Mouse (Mus musculus) gastrocnemius, postnatal 14 days (tissue): ENCODE results near the gene Akap6. TPM values are rescaled to one million over a fixed set of nuclear protein-coding genes. Genes with fewer than 3 reads are reported as not detected.

Experiments
- DNase-seq: peaks from one replicate; pipeline ENCODE4 v3.0.0; 2021; ENCODE audit warnings: mixed read lengths
- intact Hi-C: fragments of 180-260 bp; cut with DNase I; formaldehyde crosslinking; loops from one replicate; pipeline ENCODE4 v1.15.1; 2025; ENCODE audit warnings: low total_unique reads
- total RNA-seq, 2 experiments: library from RNA; stranded (reverse); gene quantifications; 2 replicates each; pipeline ENCODE4 v1.2.3; 2021

The Akap6 gene
- total RNA-seq, 2 experiments from 2014 or later, result 40.3 to 48.2 TPM

- no peak for DNase-seq
- intact Hi-C loops, result loop anchor here (5.0 to 10.0 kb wide), 2 partner anchors 61 to 332 kb away; partner anchors contain the start of gene Arhgap5
These were observed 134.9 kb downstream of the Akap6 start for GRCm38 (mm10) chr12:52834074-52834473.

- intact Hi-C loops, result loop anchor here (5.0 to 10.0 kb wide), 2 partner anchors 60 to 333 kb away; partner anchors contain the start of gene Arhgap5
- no peak for DNase-seq
These were observed 135.6 kb downstream of the Akap6 start for GRCm38 (mm10) chr12:52834781-52835279.

GRCm38 (mm10) chr12:52835291-52835742 lies 136.1 kb downstream of the Akap6 start:
- intact Hi-C loops, result loop anchor here (10.0 kb wide), 1 partner anchor 59 kb away; no protein-coding TSS in a partner anchor
- DNase-seq, result no peak

GRCm38 (mm10) chr12:52835914-52836546 lies 136.8 kb downstream of the Akap6 start:
- intact Hi-C loops, result loop anchor here (10.0 kb wide), 1 partner anchor 59 kb away; no protein-coding TSS in a partner anchor
- no peak for DNase-seq

GRCm38 (mm10) chr12:52845982-52846381 lies 146.8 kb downstream of the Akap6 start:
- intact Hi-C loops, result no loop called here
- no peak for DNase-seq

- intact Hi-C loops, result no loop called here
- no peak for DNase-seq
These were observed 147.8 kb downstream of the Akap6 start for GRCm38 (mm10) chr12:52847020-52847419.

GRCm38 (mm10) chr12:52847830-52848518 lies 148.8 kb downstream of the Akap6 start:
- intact Hi-C loops, result no loop called here
- peak; percentile 29 for DNase-seq

- intact Hi-C loops, result no loop called here
These were observed 149.3 kb downstream of the Akap6 start for GRCm38 (mm10) chr12:52848519-52848855.

GRCm38 (mm10) chr12:52849297-52849696 lies 150.1 kb downstream of the Akap6 start:
- intact Hi-C loops, result no loop called here

More at GRCm38 (mm10) chr12:52848519-52848855, 149.3 kb downstream of the Akap6 start:
- DNase-seq, result no peak

GRCm38 (mm10) chr12:52850332-52851036 lies 151.3 kb downstream of the Akap6 start:
- intact Hi-C loops, result no loop called here
- DNase-seq, result no peak

More at GRCm38 (mm10) chr12:52849297-52849696, 150.1 kb downstream of the Akap6 start:
- no peak for DNase-seq

GRCm38 (mm10) chr12:52851221-52851620 lies 152.0 kb downstream of the Akap6 start:
- DNase-seq, result no peak

GRCm38 (mm10) chr12:52854236-52854679 lies 155.1 kb downstream of the Akap6 start:
- peak; percentile 45 for DNase-seq
- intact Hi-C loops, result no loop called here

More at GRCm38 (mm10) chr12:52851221-52851620, 152.0 kb downstream of the Akap6 start:
- intact Hi-C loops, result no loop called here

- no peak for DNase-seq
These were observed 156.9 kb downstream of the Akap6 start for GRCm38 (mm10) chr12:52856104-52856503.

GRCm38 (mm10) chr12:52857306-52857705 lies 158.1 kb downstream of the Akap6 start:
- no peak for DNase-seq
- intact Hi-C loops, result no loop called here

More at GRCm38 (mm10) chr12:52856104-52856503, 156.9 kb downstream of the Akap6 start:
- intact Hi-C loops, result no loop called here

GRCm38 (mm10) chr12:52861922-52862321 lies 162.7 kb downstream of the Akap6 start:
- intact Hi-C loops, result no loop called here
- DNase-seq, result no peak

- intact Hi-C loops, result no loop called here
These were observed 168.9 kb downstream of the Akap6 start for GRCm38 (mm10) chr12:52868000-52868624.

GRCm38 (mm10) chr12:52871604-52872003 lies 172.4 kb downstream of the Akap6 start:
- DNase-seq, result no peak
- intact Hi-C loops, result no loop called here

More at GRCm38 (mm10) chr12:52868000-52868624, 168.9 kb downstream of the Akap6 start:
- DNase-seq, result peak; percentile 65

GRCm38 (mm10) chr12:52874332-52874923 lies 175.2 kb downstream of the Akap6 start:
- intact Hi-C loops, result no loop called here
- no peak for DNase-seq

- intact Hi-C loops, result no loop called here
- no peak for DNase-seq
These were observed 176.9 kb downstream of the Akap6 start for GRCm38 (mm10) chr12:52876065-52876464.
